Mouse (Mus musculus): ENCODE measurements around the gene Slc39a10.
"Not testable (repeated sequence)": the region's sequence is repeated elsewhere in the genome, so short reads cannot be mapped to it uniquely, and the experiment has no call there.

Slc39a10 gene

GRCm38 (mm10) chr1:46863434-46863833 is 29.2 kb downstream of the Slc39a10 start:
- DNase-seq = no peak

GRCm38 (mm10) chr1:46860082-46860481 is 32.6 kb downstream of the Slc39a10 start:
- DNase-seq = no peak

- no peak for DNase-seq
These were observed 34.1 kb downstream of the Slc39a10 start for GRCm38 (mm10) chr1:46858579-46858978.

GRCm38 (mm10) chr1:46856498-46856897 is 36.2 kb downstream of the Slc39a10 start:
- peak in 1 of 2 experiments; percentile 21 for DNase-seq

- peak; percentile 90 to 94 for DNase-seq
These were observed 38.4 kb downstream of the Slc39a10 start for GRCm38 (mm10) chr1:46854036-46854900.

GRCm38 (mm10) chr1:46853317-46854035 is 39.2 kb downstream of the Slc39a10 start:
- peak; percentile 98 to 99 for DNase-seq

- DNase-seq = peak; percentile 63 to 70
These were observed 39.9 kb downstream of the Slc39a10 start for GRCm38 (mm10) chr1:46852600-46853272.

- DNase-seq = peak in 1 of 2 experiments; percentile 11
These were observed 40.4 kb downstream of the Slc39a10 start for GRCm38 (mm10) chr1:46852216-46852599.

GRCm38 (mm10) chr1:46851586-46851985 is 41.1 kb downstream of the Slc39a10 start:
- peak in 1 of 2 experiments; percentile 13 for DNase-seq

GRCm38 (mm10) chr1:46849758-46850157 is 42.9 kb downstream of the Slc39a10 start:
- peak; percentile 70 to 77 for DNase-seq

GRCm38 (mm10) chr1:46845221-46845620 is 47.4 kb downstream of the Slc39a10 start:
- no peak for DNase-seq

GRCm38 (mm10) chr1:46844281-46844680 is 48.4 kb downstream of the Slc39a10 start:
- DNase-seq = no peak

- no peak for DNase-seq
These were observed 49.2 kb downstream of the Slc39a10 start for GRCm38 (mm10) chr1:46843406-46843805.

GRCm38 (mm10) chr1:46831927-46832326 is 60.7 kb downstream of the Slc39a10 start:
- DNase-seq = peak; percentile 44 to 51

- no peak for DNase-seq
These were observed 62.4 kb downstream of the Slc39a10 start for GRCm38 (mm10) chr1:46830066-46830843.

GRCm38 (mm10) chr1:46822256-46822972 is 70.2 kb downstream of the Slc39a10 start:
- DNase-seq = no peak

- no peak for DNase-seq
These were observed 74.7 kb downstream of the Slc39a10 start for GRCm38 (mm10) chr1:46817934-46818333.

GRCm38 (mm10) chr1:46808630-46809029 is 84.0 kb downstream of the Slc39a10 start:
- DNase-seq = not testable (repeated sequence)

GRCm38 (mm10) chr1:46805074-46805473 is 87.6 kb downstream of the Slc39a10 start:
- no peak for DNase-seq

GRCm38 (mm10) chr1:46782227-46782626 is 110.4 kb downstream of the Slc39a10 start:
- DNase-seq = not testable (repeated sequence)

- not testable (repeated sequence) for DNase-seq
These were observed 122.5 kb downstream of the Slc39a10 start for GRCm38 (mm10) chr1:46770077-46770695.

All from B cell, adult 2 months (primary cell).